Mouse (Mus musculus): ENCODE results near the gene Nfib.

DNA sequence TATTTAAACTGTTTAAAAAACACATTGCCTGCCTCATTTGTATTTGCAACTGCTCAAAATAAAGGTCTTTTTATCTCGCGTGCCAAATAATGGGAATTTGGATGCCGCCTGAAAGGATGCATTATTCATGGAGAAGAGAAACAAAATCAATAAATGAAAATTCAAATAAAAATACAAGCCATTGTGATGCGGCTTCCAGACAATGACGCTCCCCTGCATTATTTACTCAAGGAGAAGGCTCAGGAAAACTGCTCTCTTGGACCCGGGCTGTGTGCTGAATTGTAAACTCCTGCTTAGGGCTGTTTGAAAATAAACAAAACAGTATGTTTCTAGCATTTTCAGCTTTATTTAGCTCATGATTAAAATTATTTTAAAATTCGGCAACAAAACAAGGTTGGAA, 41.1 kb downstream of the Nfib start:
- TF ChIP-seq GATA1 (IDR thresholded peaks at IDR 0.05; ENCODE audit: borderline replicate concordance, low read length) (no peak), CTCF (IDR thresholded peaks at IDR 0.05; ENCODE audit: low read depth, low read length) (no peak), GATA2 (IDR thresholded peaks at IDR 0.05; ENCODE audit: borderline replicate concordance, low read depth, low read length) (no peak), TAL1 (conservative IDR thresholded peaks at IDR 0.05; ENCODE audit: low read depth, low read length) (no peak), POLR2AphosphoS5 (IDR thresholded peaks at IDR 0.05; ENCODE audit: insufficient replicate concordance, low read depth, low read length) (no peak)

Measured in G1E (cell line).